Mouse (Mus musculus) brown adipose tissue, adult 24 weeks (tissue): Measurements from ENCODE around the gene Bpifa1. TPM values are rescaled to one million over a fixed set of nuclear protein-coding genes. Genes with fewer than 3 reads are reported as not detected.
"Not testable (repeated sequence)": the region's sequence is repeated elsewhere in the genome, so short reads cannot be mapped to it uniquely, and the experiment has no call there.

Source experiments
- H3K27ac ChIP-seq: fragments of 200-500 bp; replicated peaks from 2 replicates; pipeline ENCODE4 v1.5.1; 2012; ENCODE audit warnings: low read depth, mild to moderate bottlenecking, low read length
- H3K4me1 ChIP-seq: fragments of 200-500 bp; 2 replicates; pipeline ENCODE4 v1.6.1; 2012; ENCODE audit warnings: low read length, mixed read lengths; ENCODE audit not compliant: control insufficient read depth, insufficient read depth, insufficient read length
- H3K4me3 ChIP-seq: fragments of 200-500 bp; 2 replicates; pipeline ENCODE4 v1.5.1; 2012; ENCODE audit warnings: low read depth, mild to moderate bottlenecking, low read length, moderate library complexity; ENCODE audit not compliant: insufficient read depth
- polyA plus RNA-seq: library from polyadenylated mRNA; stranded (reverse); fragments of >200 nt; gene quantifications from 2 replicates; pipeline ENCODE4 v1.2.4, GENCODE M21; 2012; ENCODE audit not compliant: missing spikeins, insufficient read depth, insufficient read length

Gene Bpifa1
- polyA plus RNA-seq = not detected in 2 replicates

- H3K4me1 ChIP-seq = no peaks in the 10 kb centered on the region
- H3K27ac ChIP-seq = no peak within 1 kb of the TSS
- H3K4me3 ChIP-seq = no peak within 1 kb of the TSS
Observed at GRCm38 (mm10) chr2:154142580-154142979, at the start of gene Bpifa1. TSS of gene Bpifa1 (plus strand) at chr2:154142880.

- Histone ChIP-seq H3K4me3 (no peak overlapping the region), H3K4me1 (no peaks in the 10 kb centered on the region), H3K27ac (no peak overlapping the region)
Observed at GRCm38 (mm10) chr2:154097734-154098133, 44.9 kb upstream of the Bpifa1 start.

- Histone ChIP-seq H3K4me1 (no peaks in the 10 kb centered on the region), H3K27ac (no peak overlapping the region), H3K4me3 (no peak overlapping the region)
Observed at GRCm38 (mm10) chr2:154117381-154117780, 25.3 kb upstream of the Bpifa1 start.

GRCm38 (mm10) chr2:154130120-154130519, 12.6 kb upstream of the Bpifa1 start, which contains the start of gene Bpifa3:
TSS of gene Bpifa3 (plus strand) at chr2:154130336.
- H3K27ac ChIP-seq = no peak within 1 kb of the TSS
- H3K4me3 ChIP-seq = no peak within 1 kb of the TSS
- H3K4me1 ChIP-seq = no peaks in the 10 kb centered on the region

GRCm38 (mm10) chr2:154143735-154144134, 1.1 kb downstream of the Bpifa1 start:
- H3K4me3 ChIP-seq = no peak overlapping the region
- no peak overlapping the region for H3K27ac ChIP-seq
- H3K4me1 ChIP-seq = no peaks in the 10 kb centered on the region

- Histone ChIP-seq H3K4me3 (no peak overlapping the region), H3K27ac (no peak overlapping the region), H3K4me1 (no peaks in the 10 kb centered on the region)
Observed at GRCm38 (mm10) chr2:154147496-154147895, 4.8 kb downstream of the Bpifa1 start.

- H3K4me3 ChIP-seq = no peak overlapping the region
- H3K4me1 ChIP-seq = no peaks in the 10 kb centered on the region
- no peak overlapping the region for H3K27ac ChIP-seq
Observed at GRCm38 (mm10) chr2:154158433-154158832, 15.8 kb downstream of the Bpifa1 start.

- Histone ChIP-seq H3K4me1 (no peaks in the 10 kb centered on the region), H3K27ac (no peak within 1 kb of the TSS), H3K4me3 (no peak within 1 kb of the TSS)
Observed at GRCm38 (mm10) chr2:154162307-154162706, 19.6 kb downstream of the Bpifa1 start, which contains the start of gene Bpifa5. TSS of gene Bpifa5 (plus strand) at chr2:154162607.

- no peak overlapping the region for H3K27ac ChIP-seq
- no peaks in the 10 kb centered on the region for H3K4me1 ChIP-seq
- H3K4me3 ChIP-seq = no peak overlapping the region
Observed at GRCm38 (mm10) chr2:154163306-154163705, 20.6 kb downstream of the Bpifa1 start.

GRCm38 (mm10) chr2:154169172-154169571, 26.5 kb downstream of the Bpifa1 start:
- no peak overlapping the region for H3K27ac ChIP-seq
- no peaks in the 10 kb centered on the region for H3K4me1 ChIP-seq
- no peak overlapping the region for H3K4me3 ChIP-seq

- Histone ChIP-seq H3K4me3 (no peak overlapping the region), H3K4me1 (no peaks in the 10 kb centered on the region), H3K27ac (no peak overlapping the region)
Observed at GRCm38 (mm10) chr2:154171621-154172020, 28.9 kb downstream of the Bpifa1 start.

- Histone ChIP-seq H3K27ac (no peak overlapping the region), H3K4me1 (no peaks in the 10 kb centered on the region), H3K4me3 (no peak overlapping the region)
Observed at GRCm38 (mm10) chr2:154173313-154173712, 30.6 kb downstream of the Bpifa1 start.

GRCm38 (mm10) chr2:154181900-154182299, 39.2 kb downstream of the Bpifa1 start:
- not testable (repeated sequence) for H3K4me1 ChIP-seq, H3K27ac ChIP-seq

GRCm38 (mm10) chr2:154183061-154183460, 40.4 kb downstream of the Bpifa1 start:
- not testable (repeated sequence) for H3K4me3 ChIP-seq, H3K27ac ChIP-seq

More at GRCm38 (mm10) chr2:154181900-154182299, 39.2 kb downstream of the Bpifa1 start:
- not testable (repeated sequence) for H3K4me3 ChIP-seq

GRCm38 (mm10) chr2:154185319-154185718, 42.6 kb downstream of the Bpifa1 start:
- Histone ChIP-seq H3K4me3 (no peak overlapping the region), H3K27ac (no peak overlapping the region), H3K4me1 (no peaks in the 10 kb centered on the region)

More at GRCm38 (mm10) chr2:154183061-154183460, 40.4 kb downstream of the Bpifa1 start:
- H3K4me1 ChIP-seq = not testable (repeated sequence)

GRCm38 (mm10) chr2:154185748-154186147, 43.1 kb downstream of the Bpifa1 start:
- no peaks in the 10 kb centered on the region for H3K4me1 ChIP-seq
- no peak overlapping the region for H3K4me3 ChIP-seq
- no peak overlapping the region for H3K27ac ChIP-seq
